Mouse (Mus musculus) G1E (cell line): ENCODE measurements around the gene Zfp316.

ENCODE experiments used
- CTCF ChIP-seq: IDR thresholded peaks from 2 replicates; pipeline ENCODE4 v1.5.1; 2012; ENCODE audit warnings: low read depth, low read length, inconsistent platforms, mixed read lengths
- GATA1 ChIP-seq: IDR thresholded peaks from 2 replicates; pipeline ENCODE4 v1.6.1; 2012; ENCODE audit warnings: borderline replicate concordance, low read length, inconsistent platforms, mixed read lengths
- GATA2 ChIP-seq: IDR thresholded peaks from 2 replicates; pipeline ENCODE4 v1.6.1; 2012; ENCODE audit warnings: low read depth, low read length, inconsistent platforms, borderline replicate concordance
- POLR2AphosphoS5 ChIP-seq: IDR thresholded peaks from 2 replicates; pipeline ENCODE4 v1.6.1; 2012; ENCODE audit warnings: low read depth, low read length, inconsistent platforms; ENCODE audit not compliant: insufficient replicate concordance
- TAL1 ChIP-seq: conservative IDR thresholded peaks from 2 replicates; pipeline ENCODE4 v1.6.1; 2012; ENCODE audit warnings: low read depth, low read length, inconsistent platforms, mixed read lengths

GRCm38 (mm10) chr5:143222287-143222686 lies 47.5 kb downstream of the Zfp316 start:
- TF ChIP-seq CTCF (no peak), TAL1 (no peak), GATA2 (no peak), POLR2AphosphoS5 (no peak), GATA1 (no peak)
